Mouse (Mus musculus) liver, adult 2 months (tissue): Measurements from ENCODE around the gene Tbl2. TPM values are rescaled to one million over a fixed set of nuclear protein-coding genes. Genes with fewer than 3 reads are reported as not detected.
A peak's percentile ranks its signal among the peaks of the same experiment; 100 is the strongest.

Experiments used
- DNase-seq: peaks from one replicate; pipeline ENCODE4 v3.0.0-alpha.2; 2011; ENCODE audit warnings: low read depth, low spot score; ENCODE audit errors: extremely low read depth
- H3K27ac ChIP-seq: fragments of 200-500 bp; replicated peaks from 2 replicates; pipeline ENCODE4 v1.5.1; 2012; ENCODE audit warnings: low read depth, mild to moderate bottlenecking, control low read depth, inconsistent platforms, low read length; ENCODE audit not compliant: insufficient read depth
- H3K27me3 ChIP-seq: fragments of 200-500 bp; 2 replicates; pipeline ENCODE4 v1.6.1; 2012; ENCODE audit warnings: mild to moderate bottlenecking, moderate library complexity, low read length, inconsistent platforms; ENCODE audit not compliant: control insufficient read depth, insufficient read depth
- H3K36me3 ChIP-seq: fragments of 200-500 bp; 2 replicates; pipeline ENCODE4 v1.6.1; 2012; ENCODE audit warnings: low read length, inconsistent platforms; ENCODE audit not compliant: control insufficient read depth, insufficient read depth
- H3K4me1 ChIP-seq: fragments of 200-500 bp; 2 replicates; pipeline ENCODE4 v1.6.1; 2011; ENCODE audit warnings: low read length; ENCODE audit not compliant: control insufficient read depth, insufficient read depth
- H3K4me3 ChIP-seq: fragments of 200-500 bp; 2 replicates; pipeline ENCODE4 v1.5.1; 2011; ENCODE audit warnings: low read depth, mild to moderate bottlenecking, control low read depth, low read length, moderate library complexity; ENCODE audit not compliant: insufficient read depth
- H3K79me2 ChIP-seq: fragments of 200-500 bp; 2 replicates; pipeline ENCODE4 v1.6.1; 2012; ENCODE audit warnings: inconsistent platforms, mild to moderate bottlenecking, low read length, moderate library complexity; ENCODE audit not compliant: control insufficient read depth, insufficient read depth
- H3K9ac ChIP-seq: fragments of 200-500 bp; 2 replicates; pipeline ENCODE4 v1.6.1; 2012; ENCODE audit warnings: low read depth, mild to moderate bottlenecking, control low read depth, inconsistent platforms, low read length
- CTCF ChIP-seq: fragments of 200-500 bp; IDR thresholded peaks from 2 replicates; pipeline ENCODE4 v1.5.1; 2011; ENCODE audit warnings: low read depth, low read length, control low read depth
- POLR2A ChIP-seq: fragments of 200-500 bp; IDR thresholded peaks from 2 replicates; pipeline ENCODE4 v1.6.1; 2011; ENCODE audit warnings: low read length, control low read depth; ENCODE audit not compliant: insufficient read depth; ENCODE audit errors: extremely low read depth
- WGBS: fragments of 180-500 bp; shearing (Covaris S2); methylation state at CpG from one replicate; pipeline ENCODE4 v1.1.7; 2018; 5-methylcytosine and 5-hydroxymethylcytosine counted together
- polyA plus RNA-seq: library from polyadenylated mRNA; depleted of rRNA; stranded (reverse); fragments of >200 nt; gene quantifications from 2 replicates; pipeline ENCODE4 v1.2.3, GENCODE M21; 2012
- total RNA-seq: library from RNA; depleted of rRNA; stranded (reverse); fragments of >200 nt; gene quantifications from 2 replicates; pipeline ENCODE4 v1.2.3, GENCODE M21; 2014

The Tbl2 gene
- total and polyA plus RNA-seq, 2 experiments = 5.8 to 9.6 TPM

GRCm38 (mm10) chr5:135139881-135140280 is 9.6 kb upstream of the Tbl2 start:
- Histone ChIP-seq H3K27me3 (no peaks in the 10 kb centered on the region), H3K4me1 (no peaks in the 10 kb centered on the region), H3K4me3 (no peak overlapping the region), H3K27ac (no peak overlapping the region), H3K79me2 (no peaks in the 10 kb centered on the region), H3K36me3 (peaks cover 19% of the 10 kb centered on the region), H3K9ac (no peak overlapping the region)
- 55% methylated on average over 2 of the region's 2 CpGs for WGBS
- DNase-seq = peak; percentile 52
- no peak for TF ChIP-seq POLR2A
- TF ChIP-seq CTCF = no peak

DNA sequence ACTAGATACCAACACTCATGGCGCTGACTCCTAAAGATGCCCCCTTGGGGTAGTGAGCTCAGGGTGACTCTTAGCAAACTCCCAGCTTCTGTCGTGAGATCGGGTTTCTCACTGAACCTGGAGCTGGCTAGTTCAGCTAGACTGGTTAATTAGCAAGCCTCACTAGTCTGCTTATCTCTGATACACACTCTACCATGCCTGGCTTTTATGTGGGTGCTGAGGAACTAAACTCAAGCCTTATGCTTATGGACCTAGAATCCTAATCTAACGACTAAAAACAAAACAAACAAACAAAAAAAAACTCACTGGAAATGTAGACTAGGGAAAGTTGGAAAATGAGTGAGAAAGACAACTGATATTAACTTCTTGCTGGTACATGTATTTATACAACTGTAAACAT is 5.0 kb upstream of the Tbl2 start:
- Histone ChIP-seq H3K36me3 (no peaks in the 10 kb centered on the region), H3K9ac (no peak overlapping the region), H3K79me2 (no peaks in the 10 kb centered on the region), H3K27me3 (no peaks in the 10 kb centered on the region), H3K4me3 (no peak overlapping the region), H3K27ac (no peak overlapping the region), H3K4me1 (0 out of 2 replicates have a peak, but pooled peaks cover 2% of the 10 kb centered on the region)
- TF ChIP-seq POLR2A = no peak
- TF ChIP-seq CTCF = no peak
- 45% methylated on average over 4 of the region's 4 CpGs for WGBS
- DNase-seq = no peak

DNA sequence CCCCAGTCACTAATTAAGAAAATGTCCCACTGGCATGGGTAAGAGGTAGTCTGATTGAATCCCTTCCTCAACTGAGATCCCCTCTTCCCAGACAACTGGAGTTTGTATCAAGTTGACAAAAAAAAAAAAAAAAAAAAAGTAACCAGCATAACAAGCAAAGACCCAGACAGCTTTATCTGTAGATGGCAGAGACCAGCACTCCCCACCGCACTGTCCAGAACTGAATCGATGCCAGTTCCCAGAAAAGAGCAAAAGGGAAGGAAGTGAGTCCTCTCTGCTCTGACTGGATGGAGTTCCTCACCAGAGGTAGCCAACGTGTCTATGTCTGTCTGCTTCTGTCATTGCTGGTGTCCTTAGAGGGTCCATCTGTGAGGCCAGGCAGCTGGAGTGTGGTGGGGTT is 3.9 kb upstream of the Tbl2 start:
- no peaks in the 10 kb centered on the region for H3K36me3 ChIP-seq
- no peak overlapping the region for H3K4me3 ChIP-seq
- no peaks in the 10 kb centered on the region for H3K27me3 ChIP-seq
- no peak overlapping the region for H3K9ac ChIP-seq
- 60% methylated on average over 3 of the region's 3 CpGs for WGBS
- no peak overlapping the region for H3K27ac ChIP-seq
- peaks cover 4% of the 10 kb centered on the region for H3K4me1 ChIP-seq
- H3K79me2 ChIP-seq = peaks cover 5% of the 10 kb centered on the region; the same call in 1 of the 2 replicates
- no peak for DNase-seq
- no peak for TF ChIP-seq CTCF

DNA sequence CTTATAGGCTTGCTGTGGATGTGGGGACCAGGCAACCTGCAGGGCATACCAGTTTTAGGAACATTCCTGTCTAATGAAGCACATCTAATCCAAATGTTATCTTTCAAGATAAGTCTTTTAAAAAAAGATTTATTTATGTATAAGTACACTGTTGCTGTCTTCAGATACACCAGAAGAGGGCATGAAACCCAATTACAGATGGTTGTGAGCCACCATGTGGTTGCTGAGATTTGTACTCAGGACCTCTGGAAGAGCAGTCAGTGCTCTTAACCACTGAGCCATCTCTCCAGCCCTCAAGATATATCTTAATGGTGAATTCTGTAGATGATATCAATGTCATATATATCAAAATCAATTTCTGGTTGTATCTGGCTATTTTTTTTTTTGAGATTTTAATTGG is 3.5 kb upstream of the Tbl2 start:
- H3K4me3 ChIP-seq = no peak overlapping the region

GRCm38 (mm10) chr5:135148715-135149052 is 773 bp upstream of the Tbl2 start:
- DNase-seq = no peak
- peaks cover 5% of the 10 kb centered on the region for H3K4me1 ChIP-seq
- H3K9ac ChIP-seq = peak overlapping the region; percentile 51
- H3K27ac ChIP-seq = peak overlapping the region; percentile 32
- no peaks in the 10 kb centered on the region for H3K27me3 ChIP-seq
- peak overlapping the region; percentile 37 for H3K4me3 ChIP-seq
- peaks cover 5% of the 10 kb centered on the region; the same call in 1 of the 2 replicates for H3K79me2 ChIP-seq
- no peak for TF ChIP-seq CTCF
- TF ChIP-seq POLR2A = no peak
- peaks cover 3% of the 10 kb centered on the region; the same call in 1 of the 2 replicates for H3K36me3 ChIP-seq
- WGBS = under 1% methylated on average over 13 of the region's 13 CpGs

More for the DNA sequence above, 3.5 kb upstream of the Tbl2 start:
- peaks cover 5% of the 10 kb centered on the region for H3K4me1 ChIP-seq
- no peak overlapping the region for H3K27ac ChIP-seq
- no peak for TF ChIP-seq CTCF
- no peak for TF ChIP-seq POLR2A
- no peak overlapping the region for H3K9ac ChIP-seq
- DNase-seq = no peak
- no peaks in the 10 kb centered on the region for H3K27me3 ChIP-seq
- H3K79me2 ChIP-seq = peaks cover 5% of the 10 kb centered on the region; the same call in 1 of the 2 replicates
- no peaks in the 10 kb centered on the region for H3K36me3 ChIP-seq

- H3K9ac ChIP-seq = peak overlapping the region; percentile 89
- TF ChIP-seq POLR2A (no peak), CTCF (no peak)
- H3K36me3 ChIP-seq = peaks cover 8% of the 10 kb centered on the region; the same call in 1 of the 2 replicates
- H3K27me3 ChIP-seq = no peaks in the 10 kb centered on the region
- peak overlapping the region; percentile 80 for H3K27ac ChIP-seq
- H3K4me1 ChIP-seq = peaks cover 5% of the 10 kb centered on the region
- under 1% methylated on average over 23 of the region's 23 CpGs for WGBS
- peak overlapping the region; percentile 80 for H3K4me3 ChIP-seq
- peaks cover 5% of the 10 kb centered on the region; the same call in 1 of the 2 replicates for H3K79me2 ChIP-seq
- no peak for DNase-seq
Observed at GRCm38 (mm10) chr5:135149820-135150178, 342 bp downstream of the Tbl2 start.
